Mouse (Mus musculus): ENCODE results near the gene St3gal6.

DNA sequence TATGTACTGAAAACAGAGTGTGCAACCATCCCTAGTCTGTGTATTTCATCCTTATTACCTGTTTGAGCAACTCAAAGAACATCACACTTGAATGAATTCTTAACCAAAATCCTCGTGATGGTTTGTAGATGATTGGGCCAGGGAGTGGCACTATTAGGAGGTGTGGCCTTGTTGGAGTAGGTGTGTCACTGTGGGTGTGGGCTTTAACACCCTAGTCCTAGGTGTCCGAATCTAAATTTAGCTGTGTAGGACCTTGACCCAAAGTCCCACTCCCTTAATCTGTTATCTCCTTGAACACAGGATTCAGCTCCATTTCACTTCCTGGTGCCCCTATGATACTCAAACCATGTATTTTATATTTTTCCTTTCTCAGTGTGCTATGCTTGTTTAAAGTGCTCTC lies 37.2 kb upstream of the St3gal6 start:
- TF ChIP-seq CTCF (IDR thresholded peaks at IDR 0.05; ENCODE audit: low read depth) (no peak), EP300 (IDR thresholded peaks at IDR 0.05; ENCODE audit: low read depth) (no peak)
